Mouse (Mus musculus) NIH3T3 (cell line): Measurements from ENCODE around the gene Osmr.
"Not testable (repeated sequence)": the region's sequence is repeated elsewhere in the genome, so short reads cannot be mapped to it uniquely, and the experiment has no call there.

ENCODE experiments used
- DNase-seq: peaks from one replicate; pipeline ENCODE4 v3.0.0-alpha.2; 2012; ENCODE audit warnings: low read depth

The Osmr gene

GRCm38 (mm10) chr15:6861617-6862016 lies 13.2 kb downstream of the Osmr start:
- DNase-seq: peak; percentile 59

- no peak for DNase-seq
Measured at GRCm38 (mm10) chr15:6859781-6860180, 15.0 kb downstream of the Osmr start.

GRCm38 (mm10) chr15:6858871-6859270 lies 15.9 kb downstream of the Osmr start:
- no peak for DNase-seq

GRCm38 (mm10) chr15:6857270-6857905 lies 17.4 kb downstream of the Osmr start:
- peak; percentile 55 for DNase-seq

- peak; percentile 71 for DNase-seq
Measured at GRCm38 (mm10) chr15:6849851-6850250, 24.9 kb downstream of the Osmr start.

- DNase-seq: peak; percentile 53
Measured at GRCm38 (mm10) chr15:6840199-6840598, 34.6 kb downstream of the Osmr start.

GRCm38 (mm10) chr15:6815807-6816206 lies 59.0 kb downstream of the Osmr start:
- DNase-seq: peak; percentile 11

GRCm38 (mm10) chr15:6801212-6801611 lies 73.6 kb downstream of the Osmr start:
- not testable (repeated sequence) for DNase-seq

GRCm38 (mm10) chr15:6792846-6793245 lies 81.9 kb downstream of the Osmr start:
- DNase-seq: no peak

GRCm38 (mm10) chr15:6791648-6792047 lies 83.1 kb downstream of the Osmr start:
- no peak for DNase-seq

GRCm38 (mm10) chr15:6790011-6790410 lies 84.8 kb downstream of the Osmr start:
- no peak for DNase-seq

GRCm38 (mm10) chr15:6787236-6787635 lies 87.5 kb downstream of the Osmr start:
- DNase-seq: no peak

- no peak for DNase-seq
Measured at GRCm38 (mm10) chr15:6786212-6786611, 88.6 kb downstream of the Osmr start.

- no peak for DNase-seq
Measured at GRCm38 (mm10) chr15:6772265-6772664, 102.5 kb downstream of the Osmr start.
